Mouse (Mus musculus) neural tube, embryonic 11.5 days (tissue): ENCODE results near the gene Cxcl12. TPM values are rescaled to one million over a fixed set of nuclear protein-coding genes. Genes with fewer than 3 reads are reported as not detected.

Experiments used
- ATAC-seq: fragments of 200-750 bp; cut with Nextera tagmentation; 2 replicates; pipeline ENCODE4 v1.8.0; 2017; ENCODE audit warnings: moderate number of reproducible peaks, mild to moderate bottlenecking, moderate TSS enrichment, moderate library complexity; ENCODE audit not compliant: insufficient read depth, low FRiP score, low TSS enrichment
- DNase-seq: peaks from one replicate; pipeline ENCODE4 v3.0.0-alpha.2; 2015; ENCODE audit warnings: low spot score
- H3K27ac ChIP-seq: fragments of 300-500 bp; sonication (generic); 2 replicates; pipeline ENCODE4 v1.5.1; 2014; ENCODE audit warnings: low read depth, mild to moderate bottlenecking, low read length
- H3K27me3 ChIP-seq: fragments of 300-500 bp; sonication (generic); 2 replicates; pipeline ENCODE4 v1.6.1; 2014; ENCODE audit warnings: mild to moderate bottlenecking, low read length, mixed read lengths; ENCODE audit not compliant: control insufficient read depth, insufficient read depth
- H3K36me3 ChIP-seq: fragments of 300-500 bp; sonication (generic); 2 replicates; pipeline ENCODE4 v1.6.1; 2014; ENCODE audit warnings: mild to moderate bottlenecking, low read length, moderate library complexity, mixed read lengths; ENCODE audit not compliant: control insufficient read depth, insufficient read depth
- H3K4me1 ChIP-seq: fragments of 300-500 bp; sonication (generic); 2 replicates; pipeline ENCODE4 v1.6.1; 2014; ENCODE audit warnings: low read length, mixed read lengths; ENCODE audit not compliant: control insufficient read depth, insufficient read depth
- H3K4me2 ChIP-seq: fragments of 300-500 bp; sonication (generic); 2 replicates; pipeline ENCODE4 v1.6.1; 2014; ENCODE audit warnings: low read depth, mild to moderate bottlenecking, moderate library complexity
- H3K4me3 ChIP-seq: fragments of 300-500 bp; sonication (generic); 2 replicates; pipeline ENCODE4 v1.5.1; 2014; ENCODE audit warnings: low read depth, low read length
- H3K9ac ChIP-seq: fragments of 300-500 bp; sonication (generic); 2 replicates; pipeline ENCODE4 v1.6.1; 2014; ENCODE audit warnings: mild to moderate bottlenecking, low read length
- H3K9me3 ChIP-seq: fragments of 300-500 bp; sonication (generic); 2 replicates; pipeline ENCODE4 v1.6.1; 2016; ENCODE audit warnings: low read length; ENCODE audit not compliant: control insufficient read depth
- WGBS: fragments of 180-500 bp; shearing (Covaris S2); extraction: QIAGEN DNeasy Blood & Tissue Kit; methylation state at CpG from one replicate; pipeline ENCODE4 v1.1.7; 2014; 5-methylcytosine and 5-hydroxymethylcytosine counted together
- polyA plus RNA-seq: library from polyadenylated mRNA; unstranded; fragments of >200 nt; fragmentation: Nextera tagmentation; extraction: Ambion mirVana; gene quantifications from 2 replicates; pipeline ENCODE4 v1.2.1, GENCODE M21; 2014

The Cxcl12 gene
- polyA plus RNA-seq, 1 experiment from 2014 or later: 93.2 TPM

DNA sequence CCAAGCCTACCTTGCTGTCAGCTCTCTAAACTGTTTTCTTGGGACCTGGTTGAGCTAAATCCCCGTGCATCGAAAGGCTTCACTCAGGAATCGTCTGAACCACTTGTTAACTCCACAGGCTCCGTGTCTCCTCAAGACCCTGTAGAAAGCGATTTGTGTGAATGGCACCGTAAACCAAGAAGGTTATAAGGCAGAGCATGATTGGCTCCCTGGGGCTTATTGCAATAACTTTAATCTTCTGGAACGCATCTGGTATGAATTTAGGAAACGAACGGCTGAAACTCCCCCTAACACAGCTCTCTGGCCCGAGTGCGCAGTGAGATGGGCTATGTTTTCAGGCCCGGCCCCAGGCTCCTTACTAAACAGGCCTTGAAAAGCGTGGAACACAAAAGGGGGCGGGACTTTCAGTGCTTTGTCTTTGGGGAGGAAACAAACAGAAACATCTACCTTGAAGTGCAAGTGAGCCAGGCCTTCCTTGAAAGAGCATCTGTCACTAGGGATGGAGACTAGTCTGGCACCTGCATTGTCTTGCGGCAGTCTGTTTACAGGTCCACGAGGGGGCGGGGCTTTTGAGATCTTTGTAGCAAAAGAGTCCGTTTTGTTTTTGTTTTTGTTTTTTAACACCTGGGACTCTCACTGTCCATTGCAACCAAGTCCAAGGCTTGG lies 16.7 kb upstream of the Cxcl12 start:
- no peak for ATAC-seq
- Histone ChIP-seq H3K9ac (no peak overlapping the region), H3K4me2 (no peak overlapping the region), H3K36me3 (no peaks in the 10 kb centered on the region), H3K4me1 (no peaks in the 10 kb centered on the region), H3K9me3 (no peaks in the 10 kb centered on the region), H3K27ac (no peak overlapping the region), H3K27me3 (no peaks in the 10 kb centered on the region), H3K4me3 (no peak overlapping the region)
- DNase-seq: peak; percentile 40
- WGBS: 11% methylated on average over 18 of the region's 18 CpGs

GRCm38 (mm10) chr6:117153046-117153445 lies 15.3 kb upstream of the Cxcl12 start:
- H3K4me2 ChIP-seq: no peak overlapping the region

DNA sequence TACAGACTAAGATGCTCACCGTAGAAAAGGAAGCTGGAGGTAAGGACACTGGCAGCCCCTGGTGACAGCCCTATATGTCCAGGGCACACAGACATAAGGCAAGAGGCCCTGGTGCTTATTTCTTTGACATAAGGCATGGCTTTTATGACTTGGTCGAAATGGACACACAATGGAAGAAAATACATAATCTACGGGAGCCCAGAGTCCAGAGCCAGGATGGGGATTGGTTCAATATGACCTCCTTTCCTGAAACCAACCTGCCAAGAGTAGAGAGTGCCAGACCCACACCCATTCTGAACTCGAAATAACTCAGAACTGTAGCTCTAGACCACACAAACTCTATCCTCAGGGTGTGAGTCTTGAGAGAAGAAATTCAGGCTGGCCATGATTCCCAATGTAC lies 11.5 kb upstream of the Cxcl12 start:
- H3K27ac ChIP-seq: no peak overlapping the region
- no peak overlapping the region for H3K4me2 ChIP-seq
- H3K4me1 ChIP-seq: no peaks in the 10 kb centered on the region; the same call in 1 of the 2 replicates
- no peaks in the 10 kb centered on the region for H3K36me3 ChIP-seq
- H3K4me3 ChIP-seq: no peak overlapping the region
- no peaks in the 10 kb centered on the region for H3K9me3 ChIP-seq
- ATAC-seq (no peak), DNase-seq (no peak)
- H3K27me3 ChIP-seq: no peaks in the 10 kb centered on the region
- H3K9ac ChIP-seq: no peak overlapping the region
- WGBS: 80% methylated on average over 4 of the region's 4 CpGs

More at GRCm38 (mm10) chr6:117153046-117153445, 15.3 kb upstream of the Cxcl12 start:
- no peak overlapping the region for H3K27ac ChIP-seq
- H3K9me3 ChIP-seq: no peaks in the 10 kb centered on the region
- ATAC-seq (no peak), DNase-seq (no peak)
- no peak overlapping the region for H3K9ac ChIP-seq
- 78% methylated on average over 5 of the region's 5 CpGs for WGBS
- H3K27me3 ChIP-seq: no peaks in the 10 kb centered on the region
- no peak overlapping the region for H3K4me3 ChIP-seq
- H3K36me3 ChIP-seq: no peaks in the 10 kb centered on the region
- H3K4me1 ChIP-seq: no peaks in the 10 kb centered on the region; the same call in 1 of the 2 replicates

GRCm38 (mm10) chr6:117159710-117160690 lies 8.3 kb upstream of the Cxcl12 start:
- Histone ChIP-seq H3K4me3 (no peak overlapping the region), H3K4me2 (no peak overlapping the region), H3K27ac (no peak overlapping the region), H3K9ac (no peak overlapping the region), H3K9me3 (no peaks in the 10 kb centered on the region), H3K36me3 (no peaks in the 10 kb centered on the region), H3K27me3 (no peaks in the 10 kb centered on the region), H3K4me1 (no peaks in the 10 kb centered on the region; the same call in 1 of the 2 replicates)
- ATAC-seq: no peak
- no peak for DNase-seq
- 30% methylated on average over 16 of the region's 16 CpGs for WGBS

DNA sequence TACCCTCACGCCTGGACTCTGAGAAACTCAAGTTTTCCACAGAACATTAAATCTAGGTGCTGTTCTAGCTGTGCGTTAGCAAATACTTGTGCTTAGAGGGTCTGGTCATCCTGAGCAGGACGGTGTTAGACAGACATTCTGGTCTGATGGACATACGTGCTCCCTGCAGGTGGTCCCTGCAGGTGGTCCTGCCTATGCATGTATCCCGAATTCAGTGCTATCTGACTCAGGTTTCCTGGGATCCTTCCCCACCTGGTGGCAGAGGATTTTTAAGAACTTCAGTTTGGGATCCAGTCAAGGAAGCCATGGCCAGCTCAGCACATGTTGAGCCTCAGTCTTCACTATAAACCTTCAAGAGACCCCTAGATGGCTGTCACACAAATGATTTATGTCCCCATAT lies 4.8 kb upstream of the Cxcl12 start:
- H3K4me1 ChIP-seq: peaks cover 8% of the 10 kb centered on the region; the same call in 1 of the 2 replicates
- H3K4me2 ChIP-seq: no peak overlapping the region
- H3K27me3 ChIP-seq: peaks cover 15% of the 10 kb centered on the region
- no peak overlapping the region for H3K27ac ChIP-seq
- H3K4me3 ChIP-seq: no peak overlapping the region
- no peak for DNase-seq
- no peak for ATAC-seq
- no peak overlapping the region for H3K9ac ChIP-seq
- no peaks in the 10 kb centered on the region for H3K9me3 ChIP-seq
- H3K36me3 ChIP-seq: no peaks in the 10 kb centered on the region
- WGBS: 76% methylated on average over 5 of the region's 5 CpGs

DNA sequence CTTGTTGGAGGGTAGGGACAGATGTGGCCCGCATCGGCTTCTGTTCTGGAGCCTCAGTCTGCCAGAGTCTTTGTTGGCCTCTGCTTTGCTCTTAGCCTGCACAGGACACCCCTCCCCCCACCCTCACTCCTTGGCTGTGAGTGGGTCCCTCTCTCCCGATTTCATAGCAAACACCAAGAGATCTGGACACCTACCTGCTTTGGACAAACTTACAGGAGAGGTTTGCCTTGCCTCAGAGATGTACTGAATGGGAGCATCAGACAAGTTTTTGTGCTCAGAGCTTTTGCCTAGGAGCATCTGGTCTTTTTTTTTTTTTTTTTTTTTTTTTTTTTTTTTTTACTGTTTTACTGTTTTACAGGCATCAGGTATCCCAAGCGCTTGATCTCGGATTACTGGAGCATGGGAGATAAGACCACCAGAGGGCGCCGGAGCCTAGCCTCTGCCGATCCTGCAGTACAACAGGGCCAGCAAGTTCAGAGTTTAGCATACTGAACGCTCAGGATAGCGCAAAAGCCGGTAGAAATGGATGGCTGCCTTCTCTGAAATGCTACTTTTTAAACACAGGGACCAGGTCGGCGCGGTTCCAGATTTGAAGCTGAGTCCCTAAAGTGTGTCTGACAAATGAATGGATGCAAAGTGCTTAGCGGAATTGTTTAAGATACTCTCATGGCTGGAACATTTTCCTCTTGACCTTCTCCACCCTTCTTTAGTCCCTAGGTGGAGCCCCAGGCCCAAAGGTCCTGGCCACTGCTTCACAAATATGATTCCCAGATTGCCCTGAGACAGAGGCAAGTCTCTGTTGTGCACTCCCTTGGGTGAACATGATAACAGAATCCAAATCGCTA lies 1.5 kb upstream of the Cxcl12 start:
- H3K9ac ChIP-seq: no peak overlapping the region
- ATAC-seq (peak; percentile 67), DNase-seq (peak; percentile 92)
- peak overlapping the region; percentile 25 for H3K4me2 ChIP-seq
- no peaks in the 10 kb centered on the region for H3K36me3 ChIP-seq
- H3K27ac ChIP-seq: no peak overlapping the region
- H3K27me3 ChIP-seq: peaks cover 40% of the 10 kb centered on the region
- H3K9me3 ChIP-seq: no peaks in the 10 kb centered on the region
- WGBS: 1% methylated on average over 16 of the region's 16 CpGs
- peaks cover 8% of the 10 kb centered on the region; the same call in 1 of the 2 replicates for H3K4me1 ChIP-seq
- H3K4me3 ChIP-seq: no peak overlapping the region

GRCm38 (mm10) chr6:117167426-117167730 lies 957 bp upstream of the Cxcl12 start:
- Histone ChIP-seq H3K4me2 (peak overlapping the region; percentile 25), H3K9ac (no peak overlapping the region), H3K9me3 (no peaks in the 10 kb centered on the region), H3K27me3 (peaks cover 40% of the 10 kb centered on the region), H3K4me1 (peaks cover 8% of the 10 kb centered on the region; the same call in 1 of the 2 replicates), H3K4me3 (no peak overlapping the region), H3K27ac (no peak overlapping the region), H3K36me3 (no peaks in the 10 kb centered on the region)
- DNase-seq: no peak
- WGBS: 8% methylated on average over 7 of the region's 7 CpGs
- no peak for ATAC-seq
